Mouse (Mus musculus) bone marrow, adult 2 months (tissue): Measurements from ENCODE around the gene Stk11.

ENCODE experiments used
- CTCF ChIP-seq: fragments of 200-500 bp; IDR thresholded peaks from 2 replicates; pipeline ENCODE4 v1.5.1; 2011; ENCODE audit warnings: low read length, control low read depth; ENCODE audit not compliant: control insufficient read depth, insufficient read depth
- POLR2A ChIP-seq: fragments of 200-500 bp; IDR thresholded peaks from 2 replicates; pipeline ENCODE4 v1.6.1; 2011; ENCODE audit warnings: low read depth, mild to moderate bottlenecking, control low read depth, low read length, borderline replicate concordance; ENCODE audit not compliant: control insufficient read depth

- TF ChIP-seq CTCF (no peak), POLR2A (no peak)
Observed at GRCm38 (mm10) chr10:80118552-80118951, 2.9 kb downstream of the Stk11 start.
